Mouse (Mus musculus): ENCODE measurements around the gene Myo1h.

Myo1h gene

GRCm38 (mm10) chr5:114288874-114289273 is at the start of gene Myo1h:
Gene Myo1h, plus strand, starts transcription at chr5:114289166.
- no peak for DNase-seq

GRCm38 (mm10) chr5:114239737-114240136 is 49.2 kb upstream of the Myo1h start:
- DNase-seq, result no peak

GRCm38 (mm10) chr5:114246465-114246864 is 42.5 kb upstream of the Myo1h start:
- DNase-seq, result no peak

- peak; percentile 48 for DNase-seq
These were observed 40.8 kb upstream of the Myo1h start for GRCm38 (mm10) chr5:114248174-114248589.

- DNase-seq, result no peak
These were observed 29.5 kb upstream of the Myo1h start for GRCm38 (mm10) chr5:114259495-114259894.

GRCm38 (mm10) chr5:114261494-114261893 is 27.5 kb upstream of the Myo1h start:
- DNase-seq, result no peak

GRCm38 (mm10) chr5:114264030-114264459 is 24.9 kb upstream of the Myo1h start:
- no peak for DNase-seq

GRCm38 (mm10) chr5:114264791-114265190 is 24.2 kb upstream of the Myo1h start:
- DNase-seq, result no peak

GRCm38 (mm10) chr5:114268646-114269045 is 20.3 kb upstream of the Myo1h start:
- no peak for DNase-seq

- no peak for DNase-seq
These were observed 19.5 kb upstream of the Myo1h start for GRCm38 (mm10) chr5:114269499-114269898.

GRCm38 (mm10) chr5:114269984-114270383 is 19.0 kb upstream of the Myo1h start:
- no peak for DNase-seq

- DNase-seq, result no peak
These were observed 15.1 kb upstream of the Myo1h start, which contains the start of gene Foxn4 for GRCm38 (mm10) chr5:114273693-114274402. Gene Foxn4, minus strand, starts transcription at chr5:114273807.

GRCm38 (mm10) chr5:114275339-114275738 is 13.6 kb upstream of the Myo1h start:
- DNase-seq, result no peak

- no peak for DNase-seq
These were observed 13.0 kb upstream of the Myo1h start for GRCm38 (mm10) chr5:114275991-114276390.

GRCm38 (mm10) chr5:114279382-114280143 is 9.4 kb upstream of the Myo1h start:
- no peak for DNase-seq

- no peak for DNase-seq
These were observed 6.6 kb upstream of the Myo1h start for GRCm38 (mm10) chr5:114282346-114282745.

GRCm38 (mm10) chr5:114284604-114285397 is 4.2 kb upstream of the Myo1h start:
- no peak for DNase-seq

GRCm38 (mm10) chr5:114285398-114285700 is 3.6 kb upstream of the Myo1h start:
- no peak for DNase-seq

GRCm38 (mm10) chr5:114286102-114286501 is 2.9 kb upstream of the Myo1h start:
- DNase-seq, result no peak

- no peak for DNase-seq
These were observed 1.9 kb upstream of the Myo1h start for GRCm38 (mm10) chr5:114286872-114287571.

- DNase-seq, result no peak
These were observed 570 bp upstream of the Myo1h start for GRCm38 (mm10) chr5:114288396-114288795.

GRCm38 (mm10) chr5:114290004-114290403 is 1.0 kb downstream of the Myo1h start:
- DNase-seq, result no peak
